Mouse (Mus musculus) embryonic fibroblast, embryonic 13.5 days (primary cell): ENCODE measurements at regions not wholly inside any gene's neighbourhood (a gene's known extent, or its start where the extent isn't known, plus 50 kb on each side); places are given as distances from the start of the nearest gene placed in this dataset.

Experiments
- CTCF ChIP-seq: IDR thresholded peaks from 2 replicates; pipeline ENCODE4 v1.5.1; 2011; ENCODE audit warnings: mild to moderate bottlenecking, control low read depth, low read length, moderate library complexity, borderline replicate concordance; ENCODE audit not compliant: insufficient read depth
- POLR2A ChIP-seq: IDR thresholded peaks from 2 replicates; pipeline ENCODE4 v1.6.1; 2011; ENCODE audit warnings: low read depth, mild to moderate bottlenecking, control low read depth, low read length, moderate library complexity

GRCm38 (mm10) chr19:35278395-35278794 lies 356.2 kb downstream of the Kif20b start:
- no peak for TF ChIP-seq POLR2A
- no peak for TF ChIP-seq CTCF
